Mouse (Mus musculus) megakaryocyte, adult 5-6 weeks (primary cell): Measurements from ENCODE around the gene Zkscan14. TPM values are rescaled to one million over a fixed set of nuclear protein-coding genes. Genes with fewer than 3 reads are reported as not detected.

Source experiments
- total RNA-seq, 2 experiments: library from RNA; stranded (forward) in 1 of 2; stranded (reverse) in 1 of 2; fragments of 153-499, 151-499 nt in 1 of 2; fragments of 221-1000, 200-1000 nt in 1 of 2; gene quantifications; 2 replicates each; pipeline versions ENCODE4 v1.2.3 to v1.2.4; 2015 to 2017

Gene Zkscan14
- total RNA-seq, 2 experiments from 2014 or later, result 6.4 to 31.7 TPM

Other genes starting within 250 kb of the Zkscan14 start
- 4.7 and 5.1 TPM in 2 replicates for gene Smurf1, start 236.0 kb downstream of the Zkscan14 start, total RNA-seq (2015)
- gene Smurf1, start 236.0 kb downstream of the Zkscan14 start, total RNA-seq (2017), result 6.7 and 6.9 TPM in 2 replicates
- not detected in 2 replicates for gene Gm4871, start 169.1 kb downstream of the Zkscan14 start, total RNA-seq (2015)
- gene Gm4871, start 169.1 kb downstream of the Zkscan14 start, total RNA-seq (2017), result not detected in 2 replicates
- not detected in 2 replicates for gene 1700018F24Rik, start 158.9 kb downstream of the Zkscan14 start, total RNA-seq (2015)
- not detected in 2 replicates for gene 1700018F24Rik, start 158.9 kb downstream of the Zkscan14 start, total RNA-seq (2017)
- 98.2 and 102 TPM in 2 replicates for gene Arpc1a, start 118.0 kb downstream of the Zkscan14 start, total RNA-seq (2015)
- gene Arpc1a, start 118.0 kb downstream of the Zkscan14 start, total RNA-seq (2017), result 65.2 and 77.0 TPM in 2 replicates
- gene Kpna7, start 117.8 kb downstream of the Zkscan14 start, total RNA-seq (2015), result not detected in 2 replicates
- not detected in 2 replicates for gene Kpna7, start 117.8 kb downstream of the Zkscan14 start, total RNA-seq (2017)
- gene Arpc1b, start 87.7 kb downstream of the Zkscan14 start, total RNA-seq (2015), result 361 and 425 TPM in 2 replicates
- gene Arpc1b, start 87.7 kb downstream of the Zkscan14 start, total RNA-seq (2017), result 297 and 318 TPM in 2 replicates
- gene Pdap1, start 61.6 kb downstream of the Zkscan14 start, total RNA-seq (2015), result 24.8 and 26.1 TPM in 2 replicates
- gene Pdap1, start 61.6 kb downstream of the Zkscan14 start, total RNA-seq (2017), result 140 and 144 TPM in 2 replicates
- gene Bud31, start 61.5 kb downstream of the Zkscan14 start, total RNA-seq (2015), result 179 and 181 TPM in 2 replicates
- 217 and 234 TPM in 2 replicates for gene Bud31, start 61.5 kb downstream of the Zkscan14 start, total RNA-seq (2017)
- gene Ptcd1, start 34.8 kb downstream of the Zkscan14 start, total RNA-seq (2015), result 6.5 and 7.9 TPM in 2 replicates
- gene Ptcd1, start 34.8 kb downstream of the Zkscan14 start, total RNA-seq (2017), result 14.8 and 15.3 TPM in 2 replicates
- gene Cpsf4, start 34.7 kb downstream of the Zkscan14 start, total RNA-seq (2015), result 16.6 and 17.0 TPM in 2 replicates
- 34.0 and 37.8 TPM in 2 replicates for gene Cpsf4, start 34.7 kb downstream of the Zkscan14 start, total RNA-seq (2017)
- 310 and 322 TPM in 2 replicates for gene Atp5j2, start 9.8 kb downstream of the Zkscan14 start, total RNA-seq (2015)
- gene Atp5j2, start 9.8 kb downstream of the Zkscan14 start, total RNA-seq (2017), result 103 and 107 TPM in 2 replicates
- gene Zkscan5, start 2.7 kb upstream of the Zkscan14 start, total RNA-seq (2015), result 2.6 and 2.7 TPM in 2 replicates
- gene Zkscan5, start 2.7 kb upstream of the Zkscan14 start, total RNA-seq (2017), result 4.6 and 5.4 TPM in 2 replicates
- 31.1 and 36.1 TPM in 2 replicates for gene Zfp655, start 29.8 kb upstream of the Zkscan14 start, total RNA-seq (2015)
- 23.4 and 27.2 TPM in 2 replicates for gene Zfp655, start 29.8 kb upstream of the Zkscan14 start, total RNA-seq (2017)
- 5.4 and 6.4 TPM in 2 replicates for gene Zscan25, start 78.6 kb upstream of the Zkscan14 start, total RNA-seq (2015)
- 3.2 and 3.5 TPM in 2 replicates for gene Zscan25, start 78.6 kb upstream of the Zkscan14 start, total RNA-seq (2017)
- not detected in 2 replicates for gene Cyp3a57, start 143.4 kb upstream of the Zkscan14 start, total RNA-seq (2015)
- not detected in 2 replicates for gene Cyp3a57, start 143.4 kb upstream of the Zkscan14 start, total RNA-seq (2017)